Mouse (Mus musculus): ENCODE data around the gene Lrrc72.

GRCm38 (mm10) chr12:36215149-36215480, 38.1 kb downstream of the Lrrc72 start:
- TF ChIP-seq CHD2 (IDR thresholded peaks at IDR 0.05; ENCODE audit: low read depth, low read length) (no peak), ZC3H11A (IDR thresholded peaks at IDR 0.05; ENCODE audit: borderline replicate concordance, low read depth, low read length) (peak; percentile 82), HCFC1 (IDR thresholded peaks at IDR 0.05; ENCODE audit: borderline replicate concordance, insufficient read depth, low read length) (no peak)

All from ES-E14 (cell line).